Mouse (Mus musculus): ENCODE data around the gene Mcm6.

DNA sequence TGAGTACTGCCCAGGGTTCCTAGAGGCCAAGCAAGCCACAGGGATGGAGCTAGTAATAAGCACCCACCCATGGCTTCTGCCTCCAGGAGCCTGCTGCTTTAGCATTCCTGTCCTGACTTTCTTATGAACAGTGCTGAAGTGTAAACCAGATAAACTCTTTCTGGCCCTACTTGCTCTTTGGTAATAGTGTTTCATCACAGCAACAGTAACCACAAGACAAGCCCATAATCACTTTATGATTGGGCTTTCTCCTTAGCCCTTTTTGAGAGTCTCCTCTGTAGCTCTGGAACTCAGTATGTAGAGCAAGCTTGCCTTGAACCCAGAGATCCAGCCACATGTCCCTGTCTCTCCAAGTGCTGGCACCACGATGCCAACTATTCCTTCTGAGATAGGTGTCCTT lies 29.2 kb downstream of the Mcm6 start:
- TF ChIP-seq POLR2A (IDR thresholded peaks at IDR 0.05; ENCODE audit: low read depth, low read length) = no peak
- no peak for TF ChIP-seq CTCF (conservative IDR thresholded peaks at IDR 0.05 in 1 of 2, IDR thresholded peaks at IDR 0.05 in 1 of 2; ENCODE audit: low read depth in 2 of 2, low read length in 2 of 2)
- TF ChIP-seq MAX (IDR thresholded peaks at IDR 0.05; ENCODE audit: low read length) = no peak
- TF ChIP-seq ETS1 (conservative IDR thresholded peaks at IDR 0.05; ENCODE audit: low read depth, low read length) = no peak
- no peak for TF ChIP-seq MAZ (IDR thresholded peaks at IDR 0.05; ENCODE audit: low read depth, low read length)
- no peak for TF ChIP-seq POLR2AphosphoS2 (IDR thresholded peaks at IDR 0.05; ENCODE audit: low read depth, low read length)
- TF ChIP-seq NELFE (IDR thresholded peaks at IDR 0.05; ENCODE audit: low read depth, low read length) = no peak
- no peak for TF ChIP-seq MEF2A (IDR thresholded peaks at IDR 0.05; ENCODE audit: borderline replicate concordance, low read depth, low read length)
- TF ChIP-seq USF1 (IDR thresholded peaks at IDR 0.05; ENCODE audit: low read depth, low read length) = no peak
- no peak for TF ChIP-seq SMC3 (IDR thresholded peaks at IDR 0.05; ENCODE audit: low read depth, low read length)
- no peak for TF ChIP-seq TCF12 (IDR thresholded peaks at IDR 0.05; ENCODE audit: low read depth, low read length)
- no peak for TF ChIP-seq BHLHE40 (IDR thresholded peaks at IDR 0.05; ENCODE audit: low read depth, low read length)
- TF ChIP-seq JUND (conservative IDR thresholded peaks at IDR 0.05; ENCODE audit: low read depth, low read length) = no peak
